Mouse (Mus musculus) olfactory bulb, adult 2 months (tissue): Measurements from ENCODE around the gene Mindy1.

Experiments
- CTCF ChIP-seq: fragments of 200-500 bp; IDR thresholded peaks from 2 replicates; pipeline ENCODE4 v1.5.1; 2012; ENCODE audit warnings: low read depth, mild to moderate bottlenecking, low read length, moderate library complexity; ENCODE audit not compliant: insufficient read depth
- POLR2A ChIP-seq: fragments of 200-500 bp; IDR thresholded peaks from 2 replicates; pipeline ENCODE4 v1.6.1; 2012; ENCODE audit warnings: mild to moderate bottlenecking, low read depth, low read length, moderate library complexity; ENCODE audit not compliant: insufficient read depth

- no peak for TF ChIP-seq POLR2A
- TF ChIP-seq CTCF = no peak
Measured at GRCm38 (mm10) chr3:95286011-95286410, 4.9 kb downstream of the Mindy1 start.
